Mouse (Mus musculus): ENCODE data around the gene Dhrs7b. TPM values are rescaled to one million over a fixed set of nuclear protein-coding genes. Genes with fewer than 3 reads are reported as not detected.

Gene Dhrs7b
- 29.1 and 38.2 TPM in 2 replicates for total RNA-seq (2014; rRNA removed)
- polyA plus RNA-seq (2015; fragmentation: Nextera tagmentation; extraction: Ambion mirVana): 30.9 and 34.6 TPM in 2 replicates

- H3K4me1 ChIP-seq (ENCODE audit: insufficient read depth): peaks cover 4% of the 10 kb centered on the region; the same call in 1 of the 2 replicates
- TF ChIP-seq CTCF (IDR thresholded peaks at IDR 0.05; ENCODE audit: low read depth): no peak
- H3K36me3 ChIP-seq (ENCODE audit: insufficient read depth): no peaks in the 10 kb centered on the region
- H3K4me2 ChIP-seq (ENCODE audit: low read depth): peak within 1 kb of the TSS; percentile 71
- H3K4me3 ChIP-seq (ENCODE audit: low read depth, low read length): peak within 1 kb of the TSS; percentile 68
- no peaks in the 10 kb centered on the region for H3K9me3 ChIP-seq (ENCODE audit: low read length)
- DNase-seq (peak; percentile 95), ATAC-seq (peak; percentile 99)
- no peaks in the 10 kb centered on the region for H3K27me3 ChIP-seq (ENCODE audit: insufficient read depth, low read length)
- under 1% methylated on average over 34 of the region's 34 CpGs for WGBS
- peak within 1 kb of the TSS; percentile 70 for H3K9ac ChIP-seq
- peak within 1 kb of the TSS; percentile 80 for H3K27ac ChIP-seq (ENCODE audit: low read depth, low read length)
Observed at GRCm38 (mm10) chr11:60830433-60831052, at the start of gene Dhrs7b. Gene Dhrs7b, plus strand, starts transcription at chr11:60830631.

DNA sequence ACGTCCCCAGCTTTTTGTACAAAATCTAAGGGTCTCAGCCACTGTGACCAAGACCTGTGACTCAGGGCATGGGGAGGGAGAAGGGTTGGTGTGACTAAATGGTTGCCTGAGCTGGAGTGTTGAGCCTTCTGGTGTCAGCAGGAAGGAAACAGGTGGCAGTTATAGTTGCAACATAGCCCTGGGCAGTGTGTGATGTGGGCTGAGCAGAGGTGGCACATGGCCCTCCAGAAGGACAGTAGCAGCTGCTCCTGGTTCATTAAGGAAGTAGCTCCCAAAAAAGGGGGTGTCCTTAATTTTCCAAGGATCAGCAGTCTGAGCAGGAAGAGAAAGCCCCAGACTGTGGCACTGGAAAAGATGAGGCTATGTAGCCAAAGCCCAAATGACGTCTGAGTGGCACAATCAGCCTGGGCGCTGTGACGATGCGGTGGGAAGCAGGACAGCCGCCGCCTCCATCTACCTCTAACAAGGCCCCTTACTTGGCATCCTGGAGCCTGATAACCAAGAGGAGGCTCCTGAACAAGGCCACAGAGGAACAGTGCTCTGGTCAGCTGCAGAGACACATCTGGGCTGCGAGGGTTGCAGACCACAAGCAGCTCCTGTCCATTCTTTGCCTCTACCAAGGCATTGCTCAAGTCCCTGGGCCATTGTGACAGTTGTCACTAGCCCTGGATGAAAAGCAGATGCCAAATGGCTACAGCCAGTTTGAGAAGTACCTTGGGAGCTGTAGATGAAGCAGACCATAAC, 46.1 kb upstream of the Dhrs7b start:
- Histone ChIP-seq H3K4me1 (ENCODE audit: insufficient read depth) (peaks cover 16% of the 10 kb centered on the region), H3K27me3 (ENCODE audit: insufficient read depth, low read length) (no peaks in the 10 kb centered on the region), H3K9ac (no peak overlapping the region), H3K9me3 (ENCODE audit: low read length) (no peaks in the 10 kb centered on the region), H3K4me2 (ENCODE audit: low read depth) (no peak overlapping the region), H3K4me3 (ENCODE audit: low read depth, low read length) (no peak overlapping the region), H3K36me3 (ENCODE audit: insufficient read depth) (peaks cover 49% of the 10 kb centered on the region), H3K27ac (ENCODE audit: low read depth, low read length) (no peak overlapping the region)
- TF ChIP-seq CTCF (IDR thresholded peaks at IDR 0.05; ENCODE audit: low read depth): no peak
- no peak for ATAC-seq
- no peak for DNase-seq
- 89% methylated on average over 8 of the region's 8 CpGs for WGBS

DNA sequence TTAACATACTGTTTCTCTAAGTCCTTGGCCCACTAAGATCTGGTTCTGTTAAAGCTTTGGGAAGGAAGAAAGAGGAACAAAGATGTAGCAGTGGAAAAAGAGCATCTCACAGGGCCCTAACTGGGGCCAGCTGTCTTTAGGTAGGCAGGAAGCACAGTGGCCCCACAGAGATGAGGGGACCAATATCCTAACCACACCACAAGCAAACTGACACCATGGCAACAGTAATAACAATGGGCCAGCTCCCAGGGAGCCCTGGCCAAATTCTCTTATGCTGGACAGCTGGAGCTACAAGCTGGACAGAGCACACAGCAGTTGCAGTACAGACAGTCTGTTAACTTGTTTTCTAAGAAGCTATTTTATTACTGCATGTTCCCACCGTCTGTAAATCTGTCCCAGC, 42.8 kb upstream of the Dhrs7b start:
- TF ChIP-seq CTCF (IDR thresholded peaks at IDR 0.05; ENCODE audit: low read depth): no peak
- ATAC-seq (no peak), DNase-seq (no peak)
- H3K36me3 ChIP-seq (ENCODE audit: insufficient read depth): peaks cover 49% of the 10 kb centered on the region
- no peak overlapping the region for H3K4me3 ChIP-seq (ENCODE audit: low read depth, low read length)
- WGBS: 50% methylated on average over 1 of the region's 1 CpGs
- no peak overlapping the region for H3K4me2 ChIP-seq (ENCODE audit: low read depth)
- H3K9me3 ChIP-seq (ENCODE audit: low read length): no peaks in the 10 kb centered on the region
- H3K9ac ChIP-seq: no peak overlapping the region
- no peaks in the 10 kb centered on the region for H3K27me3 ChIP-seq (ENCODE audit: insufficient read depth, low read length)
- H3K4me1 ChIP-seq (ENCODE audit: insufficient read depth): no peaks in the 10 kb centered on the region
- H3K27ac ChIP-seq (ENCODE audit: low read depth, low read length): no peak overlapping the region

DNA sequence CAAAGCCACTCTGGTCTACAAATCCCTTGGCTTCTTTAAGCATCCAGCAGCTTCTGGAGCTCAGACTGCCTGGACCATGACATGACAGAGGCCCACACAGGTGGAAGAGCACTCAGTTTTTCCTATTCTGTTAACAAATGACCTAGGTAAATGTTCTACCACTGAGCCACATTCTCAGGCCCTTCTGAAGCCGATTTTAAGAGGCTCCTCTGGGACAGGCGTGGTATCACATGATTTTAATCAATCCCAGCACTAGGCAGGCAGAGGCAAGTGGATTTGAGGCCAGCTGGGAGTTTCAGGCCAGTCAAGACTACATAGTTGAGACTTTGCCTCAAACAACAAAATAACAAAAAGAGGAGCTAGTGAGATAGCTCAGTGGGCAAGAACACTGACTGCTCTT, 40.0 kb upstream of the Dhrs7b start:
- no peak overlapping the region for H3K4me2 ChIP-seq (ENCODE audit: low read depth)
- H3K36me3 ChIP-seq (ENCODE audit: insufficient read depth): peaks cover 28% of the 10 kb centered on the region
- ATAC-seq: no peak
- H3K4me3 ChIP-seq (ENCODE audit: low read depth, low read length): no peak overlapping the region
- H3K27ac ChIP-seq (ENCODE audit: low read depth, low read length): no peak overlapping the region
- WGBS: 87% methylated on average over 2 of the region's 2 CpGs
- H3K9ac ChIP-seq: no peak overlapping the region
- H3K9me3 ChIP-seq (ENCODE audit: low read length): no peaks in the 10 kb centered on the region
- no peak for DNase-seq
- no peak for TF ChIP-seq CTCF (IDR thresholded peaks at IDR 0.05; ENCODE audit: low read depth)
- no peaks in the 10 kb centered on the region for H3K4me1 ChIP-seq (ENCODE audit: insufficient read depth)
- H3K27me3 ChIP-seq (ENCODE audit: insufficient read depth, low read length): no peaks in the 10 kb centered on the region

GRCm38 (mm10) chr11:60796342-60796741, 34.1 kb upstream of the Dhrs7b start:
- no peak overlapping the region for H3K4me3 ChIP-seq (ENCODE audit: low read depth, low read length)
- no peaks in the 10 kb centered on the region for H3K27me3 ChIP-seq (ENCODE audit: insufficient read depth, low read length)
- no peak overlapping the region for H3K4me2 ChIP-seq (ENCODE audit: low read depth)
- ATAC-seq: no peak
- 94% methylated on average over 11 of the region's 11 CpGs for WGBS
- no peak overlapping the region for H3K27ac ChIP-seq (ENCODE audit: low read depth, low read length)
- no peak for TF ChIP-seq CTCF (IDR thresholded peaks at IDR 0.05; ENCODE audit: low read depth)
- no peak for DNase-seq
- H3K9me3 ChIP-seq (ENCODE audit: low read length): no peaks in the 10 kb centered on the region
- H3K9ac ChIP-seq: no peak overlapping the region
- H3K4me1 ChIP-seq (ENCODE audit: insufficient read depth): no peaks in the 10 kb centered on the region
- H3K36me3 ChIP-seq (ENCODE audit: insufficient read depth): no peaks in the 10 kb centered on the region

DNA sequence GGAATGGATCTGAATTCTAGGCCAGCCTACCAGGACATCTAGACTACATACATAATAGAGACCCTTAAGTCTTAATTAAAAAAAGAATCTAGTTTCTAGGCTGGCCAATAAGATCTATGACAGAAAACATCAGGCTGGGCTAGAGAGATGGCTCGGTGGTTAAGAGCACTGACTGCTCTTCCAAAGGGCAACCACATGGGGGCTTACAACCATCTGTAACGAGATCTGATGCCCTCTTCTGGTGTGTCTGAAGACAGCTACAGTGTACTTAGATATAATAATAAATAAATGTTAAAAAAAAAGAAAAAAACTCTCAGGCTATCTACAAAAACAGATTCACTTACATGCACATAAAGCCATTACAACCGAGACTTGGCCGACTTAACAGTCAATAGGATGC, 30.5 kb upstream of the Dhrs7b start:
- Histone ChIP-seq H3K9ac (no peak overlapping the region), H3K27ac (ENCODE audit: low read depth, low read length) (no peak overlapping the region), H3K9me3 (ENCODE audit: low read length) (no peaks in the 10 kb centered on the region), H3K4me2 (ENCODE audit: low read depth) (no peak overlapping the region), H3K4me3 (ENCODE audit: low read depth, low read length) (no peak overlapping the region), H3K27me3 (ENCODE audit: insufficient read depth, low read length) (no peaks in the 10 kb centered on the region), H3K36me3 (ENCODE audit: insufficient read depth) (no peaks in the 10 kb centered on the region), H3K4me1 (ENCODE audit: insufficient read depth) (no peaks in the 10 kb centered on the region)
- no peak for TF ChIP-seq CTCF (IDR thresholded peaks at IDR 0.05; ENCODE audit: low read depth)
- whole genome bisulfite sequencing: 84% methylated on average over 4 of the region's 4 CpGs
- no peak for ATAC-seq
- DNase-seq: no peak

DNA sequence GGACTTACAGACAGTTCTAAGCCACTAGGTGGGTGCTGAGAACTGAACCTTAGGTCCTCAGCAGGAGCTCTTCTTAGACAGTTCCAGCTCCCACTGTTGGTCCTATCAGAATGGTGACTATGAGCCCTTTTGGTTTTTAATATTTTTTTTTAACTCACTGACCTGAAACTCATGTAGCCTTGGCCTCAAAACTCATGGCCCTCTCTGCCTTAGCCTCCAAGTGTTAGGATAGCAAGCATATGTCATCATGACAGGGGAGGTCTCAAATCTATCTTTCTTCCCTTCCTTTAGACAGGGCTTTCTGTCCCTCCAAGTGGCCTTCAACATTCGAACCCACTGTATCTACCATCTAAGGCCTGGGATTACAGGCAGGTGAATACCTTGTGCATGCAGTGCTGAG, 29.5 kb upstream of the Dhrs7b start:
- no peak for TF ChIP-seq CTCF (IDR thresholded peaks at IDR 0.05; ENCODE audit: low read depth)
- 92% methylated on average over 1 of the region's 1 CpGs for WGBS
- no peak overlapping the region for H3K4me3 ChIP-seq (ENCODE audit: low read depth, low read length)
- no peak overlapping the region for H3K4me2 ChIP-seq (ENCODE audit: low read depth)
- no peak overlapping the region for H3K9ac ChIP-seq
- no peaks in the 10 kb centered on the region for H3K9me3 ChIP-seq (ENCODE audit: low read length)
- H3K27ac ChIP-seq (ENCODE audit: low read depth, low read length): no peak overlapping the region
- ATAC-seq (no peak), DNase-seq (no peak)
- no peaks in the 10 kb centered on the region for H3K4me1 ChIP-seq (ENCODE audit: insufficient read depth)
- H3K36me3 ChIP-seq (ENCODE audit: insufficient read depth): no peaks in the 10 kb centered on the region
- H3K27me3 ChIP-seq (ENCODE audit: insufficient read depth, low read length): no peaks in the 10 kb centered on the region

Measured in forebrain, postnatal 0 days (tissue).